Comparison of ENCODE assay signal across 14 mouse cellular contexts in the genomic region with DNA sequence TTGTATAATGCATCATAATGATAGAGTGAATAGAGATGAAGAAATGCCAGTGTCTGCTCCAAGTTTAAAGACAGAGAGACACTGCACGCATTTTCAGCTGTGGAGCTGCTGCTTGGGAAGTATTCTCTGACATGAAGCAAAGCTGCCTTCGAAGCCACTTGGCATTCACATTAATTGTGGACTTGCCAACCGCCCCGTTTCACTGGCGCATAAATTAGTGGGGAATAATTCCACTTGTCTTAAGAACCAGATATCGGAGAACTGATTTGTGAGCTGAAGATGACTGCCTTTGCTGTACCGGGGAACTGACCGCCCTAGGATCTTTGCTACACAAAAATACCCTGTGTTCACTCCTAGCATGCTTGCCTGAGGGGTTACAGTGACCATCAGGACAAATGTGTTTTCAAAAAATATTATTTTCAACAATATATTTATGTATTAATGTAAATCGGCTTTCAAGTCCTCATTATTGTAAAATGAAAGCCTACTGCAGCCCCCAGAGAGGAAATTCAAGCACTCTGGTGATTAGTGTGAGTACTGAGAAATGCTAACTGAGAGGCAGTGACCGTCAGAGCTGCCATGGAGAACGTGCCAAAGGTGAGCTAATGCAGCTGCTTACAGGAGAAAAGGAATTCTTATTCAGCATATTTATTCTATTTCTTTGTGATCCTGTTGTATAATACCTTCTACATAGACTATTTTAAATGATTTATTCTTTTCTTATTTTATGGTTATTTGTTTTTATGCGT.
DNase-seq lines count a peak whose midpoint lies in the region; ATAC-seq lines count a peak whose summit lies in the region.
"Had no signal": no experiment of that assay in that cellular context is flagged by ENCODE, and none has a peak within 500 bp of the region (broad histone marks: within the 10 kb centered on the region; RNA-seq: fewer than 3 reads in every experiment).

No protein-coding gene starts in this region.

- peak; percentile 41 to 52 for DNase-seq in cerebellum, postnatal 10 days
- DNase-seq in cerebellum, adult 9-10 months: no peak
- peak; percentile 25 for DNase-seq in right cerebral cortex, adult 18-20 months
- DNase-seq in right cerebral cortex, postnatal 36 days (ENCODE audit: low spot score in 2 of 2): no peak
- no peak for DNase-seq in spleen, postnatal 4 days (ENCODE audit: low spot score in 2 of 2)
- DNase-seq in spleen, postnatal 10 days (ENCODE audit: low spot score in 2 of 2): no peak
- DNase-seq: cerebellum, adult 11 months; gastrocnemius, adult 2 months; thymus, adult 2 months had no signal

- H3K36me3 ChIP-seq in midbrain, embryonic 15.5 days (replicated peaks): no peaks in the 10 kb centered on the region
- H3K36me3 ChIP-seq: embryonic facial prominence, embryonic 12.5 days; heart, embryonic 10.5 days; liver, embryonic 15.5 days had no signal

- H3K4me2 ChIP-seq in midbrain, embryonic 15.5 days: peak overlapping the region; percentile 1; the same call in 1 of the 2 replicates
- H3K4me2 ChIP-seq: embryonic facial prominence, embryonic 12.5 days; liver, embryonic 15.5 days had no signal

- peak overlapping the region; percentile 40 for H3K27ac ChIP-seq in midbrain, embryonic 15.5 days
- H3K27ac ChIP-seq: embryonic facial prominence, embryonic 12.5 days; gastrocnemius, adult 2 months; heart, embryonic 10.5 days; liver, embryonic 15.5 days had no signal

- peaks cover 10% of the 10 kb centered on the region for H3K4me1 ChIP-seq in midbrain, embryonic 15.5 days
- H3K4me1 ChIP-seq: embryonic facial prominence, embryonic 12.5 days; heart, embryonic 10.5 days; liver, embryonic 15.5 days had no signal

- H3K9me3 ChIP-seq in midbrain, embryonic 15.5 days: no peaks in the 10 kb centered on the region
- H3K9me3 ChIP-seq: embryonic facial prominence, embryonic 12.5 days; heart, embryonic 10.5 days; liver, embryonic 15.5 days had no signal

- WGBS in midbrain, embryonic 15.5 days: 41% methylated on average over 12 of the region's 12 CpGs

- ATAC-seq in midbrain, embryonic 15.5 days (replicated peaks): peak; percentile 57; the same call in 1 of the 2 replicates
- no peak for ATAC-seq in erythroblast, adult 5-6 weeks (replicated peaks; ENCODE audit: low FRiP score, poor library complexity, severe bottlenecking)

- no peak overlapping the region for H3K4me3 ChIP-seq in midbrain, embryonic 15.5 days
- H3K4me3 ChIP-seq: embryonic facial prominence, embryonic 12.5 days; gastrocnemius, adult 2 months; heart, embryonic 10.5 days; liver, embryonic 15.5 days had no signal

- no peak overlapping the region for H3K9ac ChIP-seq in midbrain, embryonic 15.5 days
- H3K9ac ChIP-seq: embryonic facial prominence, embryonic 12.5 days; liver, embryonic 15.5 days had no signal

- no peaks in the 10 kb centered on the region for H3K27me3 ChIP-seq in midbrain, embryonic 15.5 days (replicated peaks)
- H3K27me3 ChIP-seq: embryonic facial prominence, embryonic 12.5 days; liver, embryonic 15.5 days had no signal

Comparison
In these comparisons a context has a peak if more than half of its experiments do, and no peak if none do; other contexts are left out.
1. DNase-seq: peak in cerebellum, postnatal 10 days (2 of 2) and right cerebral cortex, adult 18-20 months (single experiment); none in cerebellum, adult 9-10 months (single experiment), right cerebral cortex, postnatal 36 days (0 of 2), spleen, postnatal 4 days (0 of 2) and spleen, postnatal 10 days (0 of 2).